Mouse (Mus musculus): ENCODE data around the gene Olfr1234.

The Olfr1234 gene

GRCm38 (mm10) chr2:89364765-89365164 is at the start of gene Olfr1234:
TSS of gene Olfr1234 (minus strand) at chr2:89364865.
- no peak for DNase-seq (ENCODE audit: low spot score in 2 of 2)

- DNase-seq (ENCODE audit: low spot score in 2 of 2), result no peak
Measured at GRCm38 (mm10) chr2:89409576-89409975, 44.9 kb upstream of the Olfr1234 start, which contains the start of gene Olfr1238. TSS of gene Olfr1238 (minus strand) at chr2:89409676.

GRCm38 (mm10) chr2:89400882-89401281 is 36.2 kb upstream of the Olfr1234 start:
- DNase-seq (ENCODE audit: low spot score in 2 of 2), result no peak

GRCm38 (mm10) chr2:89342298-89342697 is 22.4 kb downstream of the Olfr1234 start, which contains the start of gene Olfr1233:
TSS of gene Olfr1233 (minus strand) at chr2:89342398.
- DNase-seq (ENCODE audit: low spot score in 2 of 2), result no peak

GRCm38 (mm10) chr2:89329575-89329974 is 35.1 kb downstream of the Olfr1234 start, which contains the start of gene Olfr1232:
TSS of gene Olfr1232 (minus strand) at chr2:89329675.
- DNase-seq (ENCODE audit: low spot score in 2 of 2), result no peak
